Mouse (Mus musculus) CH12.LX (cell line): ENCODE results near the gene Rprd1b.

ENCODE experiments used
- CHD2 ChIP-seq: IDR thresholded peaks from 2 replicates; pipeline ENCODE4 v1.6.1; 2011; ENCODE audit warnings: low read length, improper control_type of control experiment
- CTCF ChIP-seq, 2 experiments: IDR thresholded peaks in 1 of 2; conservative IDR thresholded peaks in 1 of 2; 2 replicates each; pipeline ENCODE4 v1.5.1; 2011 to 2012; ENCODE audit warnings: low read depth in 2 of 2, low read length in 2 of 2, improper control_type of control experiment in 1 of 2, inconsistent platforms in 1 of 2, mild to moderate bottlenecking in 1 of 2, moderate library complexity in 1 of 2
- E2F4 ChIP-seq: IDR thresholded peaks from 2 replicates; pipeline ENCODE4 v1.6.1; 2011; ENCODE audit warnings: low read depth, low read length, improper control_type of control experiment; ENCODE audit not compliant: insufficient replicate concordance
- ELF1 ChIP-seq: IDR thresholded peaks from 2 replicates; pipeline ENCODE4 v1.6.1; 2014; ENCODE audit warnings: low read depth, mild to moderate bottlenecking, inconsistent platforms, low read length, improper control_type of control experiment
- ETS1 ChIP-seq: conservative IDR thresholded peaks from 2 replicates; pipeline ENCODE4 v1.6.1; 2012; ENCODE audit warnings: low read depth, mild to moderate bottlenecking, inconsistent platforms, low read length, improper control_type of control experiment, moderate library complexity
- HCFC1 ChIP-seq: IDR thresholded peaks from 2 replicates; pipeline ENCODE4 v1.6.1; 2012; ENCODE audit warnings: low read depth, mild to moderate bottlenecking, inconsistent platforms, low read length, improper control_type of control experiment
- MAX ChIP-seq: IDR thresholded peaks from 2 replicates; pipeline ENCODE4 v1.6.1; 2011; ENCODE audit warnings: low read length, improper control_type of control experiment
- MYC ChIP-seq: IDR thresholded peaks from 2 replicates; pipeline ENCODE4 v1.6.1; 2011; ENCODE audit warnings: low read depth, mild to moderate bottlenecking, improper control_type of control experiment, low read length
- NELFE ChIP-seq: IDR thresholded peaks from 2 replicates; pipeline ENCODE4 v1.6.1; 2011; ENCODE audit warnings: low read depth, low read length, improper control_type of control experiment
- POLR2A ChIP-seq: IDR thresholded peaks from 2 replicates; pipeline ENCODE4 v1.6.1; 2011; ENCODE audit warnings: low read depth, mild to moderate bottlenecking, improper control_type of control experiment, low read length
- RAD21 ChIP-seq: IDR thresholded peaks from 2 replicates; pipeline ENCODE4 v1.6.1; 2011; ENCODE audit warnings: low read depth, mild to moderate bottlenecking, low read length, improper control_type of control experiment, moderate library complexity
- USF1 ChIP-seq: IDR thresholded peaks from 2 replicates; pipeline ENCODE4 v1.6.1; 2014; ENCODE audit warnings: low read depth, mild to moderate bottlenecking, inconsistent platforms, low read length, improper control_type of control experiment
- ZC3H11A ChIP-seq: IDR thresholded peaks from 2 replicates; pipeline ENCODE4 v1.6.1; 2012; ENCODE audit warnings: low read depth, mild to moderate bottlenecking, inconsistent platforms, low read length, improper control_type of control experiment

DNA sequence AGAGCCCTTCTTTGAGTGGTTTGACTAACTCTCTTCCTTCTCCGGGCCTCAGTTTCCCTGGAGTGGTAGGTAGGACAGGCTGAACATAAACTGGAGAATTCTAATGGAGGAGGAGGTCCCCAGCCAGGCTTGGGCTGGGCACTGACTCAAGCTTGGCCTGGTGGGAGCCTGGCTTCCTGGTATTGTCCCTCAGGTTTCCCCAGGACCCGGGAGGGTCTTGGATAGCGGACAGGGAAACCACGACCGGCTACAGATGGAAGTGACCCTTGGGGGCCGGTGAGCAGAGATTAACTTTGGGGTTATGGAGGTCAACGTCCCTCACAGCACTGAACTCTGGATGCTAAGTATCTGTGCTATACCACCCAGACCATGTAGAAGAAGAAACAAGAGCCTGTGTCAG is 113.0 kb downstream of the Rprd1b start:
- TF ChIP-seq CTCF (conservative IDR thresholded peaks at IDR 0.05 in 1 of 2, IDR thresholded peaks at IDR 0.05 in 1 of 2; ENCODE audit: low read depth in 2 of 2, low read length in 2 of 2): no peak
- no peak for TF ChIP-seq POLR2A
- no peak for TF ChIP-seq MYC
- TF ChIP-seq MAX: no peak
- TF ChIP-seq ZC3H11A: no peak
- no peak for TF ChIP-seq ETS1
- TF ChIP-seq HCFC1: no peak
- no peak for TF ChIP-seq RAD21
- no peak for TF ChIP-seq NELFE
- no peak for TF ChIP-seq CHD2
- no peak for TF ChIP-seq E2F4
- TF ChIP-seq ELF1: no peak
- no peak for TF ChIP-seq USF1
